Mouse (Mus musculus): ENCODE measurements around the gene Ift74.
A peak's percentile ranks its signal among the peaks of the same experiment; 100 is the strongest.
"Not testable (repeated sequence)": the region's sequence is repeated elsewhere in the genome, so short reads cannot be mapped to it uniquely, and the experiment has no call there.

Gene Ift74

DNA sequence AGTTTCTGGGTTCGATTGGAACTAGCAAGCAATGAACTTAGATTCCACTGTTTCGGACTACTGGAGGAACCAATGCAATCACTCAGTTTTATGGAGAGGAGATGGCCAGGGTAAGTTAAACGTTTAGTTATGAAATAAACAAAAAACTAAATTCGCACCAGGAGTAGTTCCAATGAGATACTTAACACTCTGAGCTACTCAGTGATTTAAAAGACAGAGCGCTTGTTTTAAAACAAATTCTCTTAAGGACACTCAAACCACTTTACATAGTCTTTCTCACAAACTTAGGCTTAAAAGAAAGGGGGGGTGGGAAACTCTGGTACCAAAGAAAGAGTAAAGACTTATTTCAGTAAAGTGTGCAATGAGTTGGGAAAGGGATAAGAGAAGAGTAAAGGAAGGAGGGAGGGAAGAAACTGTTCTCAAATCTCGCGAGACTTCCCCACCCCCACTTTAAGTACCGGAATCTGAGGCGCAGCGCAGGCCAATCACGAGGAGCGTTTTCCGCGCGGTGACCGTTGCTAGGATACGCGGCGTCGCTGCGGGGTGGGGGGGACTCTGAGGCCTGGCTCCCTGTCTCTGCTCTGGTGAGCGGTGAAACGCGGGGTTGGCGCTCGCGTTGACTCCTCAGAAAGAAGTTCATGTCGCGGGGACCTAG is at the start of gene Ift74:
TSS of gene Ift74 (plus strand) at position 520 of the 655 bp plus-strand sequence.
- peak; percentile 69 for DNase-seq (ENCODE audit: low spot score)

GRCm38 (mm10) chr4:94572677-94573076 is 41.6 kb upstream of the Ift74 start:
- no peak for DNase-seq (ENCODE audit: low spot score)

DNA sequence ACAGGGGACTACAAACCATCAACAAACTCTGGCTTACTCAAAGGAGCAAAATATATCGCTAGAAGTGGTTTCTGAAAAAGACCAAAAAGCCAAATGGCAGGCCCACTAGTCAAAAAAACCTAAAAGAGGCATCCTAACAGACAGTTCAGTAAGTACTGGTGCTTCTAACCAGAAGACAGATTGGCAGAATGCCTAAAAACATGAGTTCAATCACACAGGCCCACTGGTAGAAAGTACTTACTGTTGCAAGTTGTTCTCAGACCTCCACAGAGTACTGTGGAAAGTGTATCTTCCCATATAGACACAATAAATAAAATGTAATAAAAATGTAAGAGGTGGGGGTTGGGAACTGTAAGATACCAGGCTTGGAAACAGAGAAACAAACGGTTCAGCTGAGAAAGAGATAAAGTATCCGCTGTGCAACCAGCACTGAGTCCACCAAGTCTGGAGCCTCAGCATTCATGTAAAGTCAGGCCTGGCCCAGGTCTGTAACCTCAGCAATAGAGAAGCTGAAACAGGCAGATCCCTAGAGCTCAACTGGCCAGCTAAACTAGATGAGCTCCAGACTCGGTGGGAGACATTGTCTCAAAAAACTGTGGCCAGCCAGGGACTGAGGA is 22.4 kb upstream of the Ift74 start:
- DNase-seq (ENCODE audit: low spot score): no peak

DNA sequence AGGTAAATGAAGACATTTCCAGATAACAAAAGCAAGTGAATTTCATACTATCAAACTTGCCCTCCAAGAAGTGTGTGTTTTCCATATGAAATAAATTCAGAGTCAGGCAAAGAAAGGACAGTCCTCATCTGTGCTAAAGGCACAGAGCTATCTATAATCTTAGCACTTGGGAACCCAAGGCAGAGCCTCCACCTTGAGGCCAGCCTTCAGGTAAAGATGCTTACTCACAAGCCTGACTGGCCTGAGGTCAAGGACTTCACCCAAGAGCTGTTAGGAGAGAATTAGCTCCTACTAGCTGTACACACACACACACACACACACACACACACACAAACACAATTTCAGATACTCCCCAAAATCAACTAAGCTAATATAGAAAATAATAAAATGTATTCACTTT is 21.6 kb upstream of the Ift74 start:
- no peak for DNase-seq (ENCODE audit: low spot score)

DNA sequence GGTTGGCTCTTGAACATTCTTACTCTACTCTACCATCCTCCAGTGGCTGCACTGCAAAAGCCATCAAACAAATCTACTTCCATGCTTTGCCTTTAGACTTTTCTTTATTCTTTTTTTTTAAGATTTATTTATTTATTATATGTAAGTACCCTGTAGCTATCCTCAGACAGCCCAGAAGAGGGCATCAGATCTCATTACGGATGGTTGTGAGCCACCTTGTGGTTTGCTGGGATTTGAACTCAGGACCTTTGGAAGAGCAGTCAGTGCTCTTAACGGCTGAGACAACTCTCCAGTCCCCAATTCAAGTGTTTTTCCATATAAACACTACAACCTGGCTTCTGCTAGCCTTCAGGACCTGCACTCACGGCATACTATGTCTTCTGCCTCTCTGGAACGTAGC is 12.9 kb upstream of the Ift74 start:
- DNase-seq (ENCODE audit: low spot score): no peak

DNA sequence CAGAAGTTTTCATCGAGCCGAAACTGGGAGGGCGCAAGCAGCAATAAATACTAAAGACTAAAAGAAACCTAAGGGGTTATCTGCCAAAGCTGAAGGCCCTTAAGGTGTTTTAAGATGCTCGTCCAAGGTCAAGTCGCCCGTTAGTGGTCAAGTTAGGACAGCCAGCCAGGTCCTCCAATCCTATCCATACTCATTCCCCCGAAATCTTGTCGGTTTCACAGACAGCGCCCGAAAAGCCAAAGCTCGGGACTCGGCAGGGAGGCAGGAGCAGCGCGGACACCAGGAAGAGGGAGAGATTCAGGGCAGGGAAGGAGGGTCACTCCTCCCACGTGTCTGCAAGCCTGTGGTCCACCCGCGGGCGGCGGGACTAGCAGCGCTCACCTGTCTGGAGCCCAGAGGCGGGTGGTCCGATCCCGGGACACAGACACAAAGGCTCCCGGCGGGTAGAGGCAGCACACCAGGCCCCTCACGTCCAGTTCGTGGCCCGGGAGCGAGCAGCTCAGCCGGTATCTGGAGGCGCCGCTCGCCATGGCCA is 11.7 kb upstream of the Ift74 start:
- peak; percentile 10 for DNase-seq (ENCODE audit: low spot score)

DNA sequence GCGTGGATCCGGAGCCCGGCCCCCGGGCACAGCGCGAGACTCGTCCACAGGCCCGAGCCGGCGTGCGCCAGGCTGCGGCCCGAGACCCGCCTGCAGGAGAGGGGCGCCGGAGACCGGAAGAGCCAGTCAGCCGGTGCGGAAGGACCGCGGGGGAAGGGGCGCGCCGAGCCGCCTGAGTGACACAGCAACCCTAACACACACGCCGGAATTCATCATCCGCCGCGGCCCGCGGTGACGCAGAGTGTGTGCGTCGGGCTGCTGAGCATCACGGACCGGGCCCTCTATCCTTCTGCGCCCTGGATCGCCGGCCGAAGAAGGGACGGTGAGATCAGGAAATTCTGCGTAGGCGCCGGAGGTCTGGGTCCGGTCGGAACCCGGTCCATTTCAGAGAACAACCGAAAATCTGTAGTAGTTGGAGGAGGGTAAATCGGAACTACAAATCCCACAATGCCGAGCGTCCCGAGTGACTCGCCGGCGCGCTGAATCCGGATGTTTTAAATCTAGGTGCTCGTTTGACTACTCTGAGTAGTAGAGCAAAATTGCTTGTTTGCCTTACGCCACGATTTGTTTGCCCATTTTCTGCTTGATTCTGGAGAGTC is 11.2 kb upstream of the Ift74 start, which contains the start of gene Plaa:
TSS of gene Plaa (minus strand) at position 214 of the 599 bp plus-strand sequence.
- DNase-seq (ENCODE audit: low spot score): peak; percentile 66

DNA sequence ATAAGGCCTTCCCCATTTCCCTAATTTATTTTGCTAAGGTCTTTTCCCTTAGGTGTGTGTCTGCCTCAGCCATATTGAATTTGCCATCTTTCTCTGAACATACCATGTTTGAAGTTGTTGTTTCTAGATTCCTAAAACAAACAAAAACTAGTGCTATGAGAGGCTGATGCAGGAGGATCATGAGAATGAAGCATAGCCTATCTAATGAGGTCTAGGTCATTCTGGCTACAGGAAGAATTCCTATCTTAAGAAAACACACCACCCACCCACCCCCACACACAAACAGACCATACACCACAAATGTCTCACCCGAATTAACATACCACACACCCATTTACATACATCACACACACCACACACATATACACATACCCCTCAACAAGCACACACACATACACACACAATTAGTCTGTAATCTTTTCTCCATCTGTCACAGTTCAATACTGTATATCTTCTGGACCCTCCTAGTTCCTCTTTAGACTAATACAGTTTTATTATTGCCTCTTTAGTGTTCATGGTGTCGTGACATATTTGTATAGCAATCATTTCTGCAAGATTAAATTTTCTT is 9.8 kb upstream of the Ift74 start:
- no peak for DNase-seq (ENCODE audit: low spot score)

DNA sequence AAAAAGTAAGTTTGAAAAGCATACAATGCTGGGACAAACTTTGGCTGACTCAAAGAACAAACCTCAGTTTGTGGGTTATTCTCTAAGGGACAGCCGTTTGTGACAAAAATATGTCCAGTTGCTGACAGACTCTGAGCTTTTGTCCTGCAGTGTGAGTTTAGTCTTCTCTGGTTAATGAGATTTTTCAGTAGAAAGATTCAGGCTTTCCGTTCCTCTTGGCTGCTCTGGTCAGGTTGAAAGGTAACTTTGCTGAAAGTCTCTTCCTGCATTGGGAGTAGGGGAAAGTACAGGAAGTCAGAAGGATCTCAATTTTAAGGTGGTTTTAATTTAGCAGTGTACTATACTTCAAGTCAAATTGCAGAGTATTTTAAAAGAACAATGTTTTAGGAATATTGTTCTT is 8.7 kb upstream of the Ift74 start:
- DNase-seq (ENCODE audit: low spot score): no peak

DNA sequence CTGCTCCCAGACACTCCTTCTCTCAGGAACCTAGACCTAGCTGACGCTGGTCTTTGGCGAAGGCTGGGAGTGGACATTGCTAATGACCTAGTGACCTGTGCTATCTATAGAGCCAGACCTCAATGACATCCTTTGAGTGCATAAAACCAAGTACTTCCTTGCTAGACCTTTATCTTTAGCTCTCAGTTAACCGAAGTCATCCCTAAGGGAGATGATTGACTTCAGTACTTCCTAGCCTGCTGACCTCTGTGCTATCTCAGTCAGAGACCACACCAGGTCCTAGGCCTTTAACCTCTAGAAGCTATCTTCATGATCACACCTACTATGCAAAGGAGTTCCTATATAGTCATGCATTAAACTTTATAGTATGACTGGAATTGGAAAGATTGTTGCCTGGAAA is 4.0 kb upstream of the Ift74 start:
- DNase-seq (ENCODE audit: low spot score): no peak

DNA sequence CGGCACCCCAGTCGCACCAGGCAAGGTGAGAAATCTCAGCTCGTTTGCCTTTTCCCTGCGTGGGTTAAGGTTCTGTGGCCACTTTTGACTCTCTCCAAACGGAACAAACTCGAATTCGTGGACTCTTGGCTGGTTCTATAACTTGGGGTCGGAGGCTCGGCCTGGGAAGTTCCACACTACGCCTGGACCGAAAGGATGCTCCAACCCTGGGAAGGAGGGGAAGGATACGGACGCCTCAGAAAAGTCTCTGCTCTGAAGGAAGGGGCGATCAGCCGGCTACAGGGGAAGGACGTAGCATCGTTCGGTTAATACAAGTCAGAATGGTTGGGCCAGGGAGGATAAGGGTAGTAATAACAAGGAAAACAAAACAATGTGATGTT is 326 bp downstream of the Ift74 start:
- no peak for DNase-seq (ENCODE audit: low spot score)

DNA sequence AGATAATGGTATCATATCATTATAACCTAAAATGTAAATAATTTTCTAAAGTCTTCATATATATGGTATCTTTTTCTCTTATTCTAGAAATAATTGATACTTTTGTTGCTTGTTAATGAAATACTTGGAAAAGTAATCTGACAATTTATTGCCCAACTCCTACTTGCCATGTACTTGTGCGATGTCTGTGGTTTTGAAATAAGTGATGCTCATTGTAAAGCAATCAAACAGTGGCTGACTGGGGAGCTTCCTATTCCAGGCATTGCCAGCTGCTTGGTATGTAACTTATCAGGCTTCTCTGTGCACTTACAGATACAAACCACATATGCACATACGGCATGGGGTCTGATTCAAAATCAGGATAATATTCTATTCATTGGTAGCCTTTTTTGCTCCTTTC is 5.8 kb downstream of the Ift74 start:
- no peak for DNase-seq (ENCODE audit: low spot score)

- no peak for DNase-seq (ENCODE audit: low spot score)
These were observed 28.9 kb downstream of the Ift74 start for GRCm38 (mm10) chr4:94643141-94643540.

- no peak for DNase-seq (ENCODE audit: low spot score)
These were observed 35.6 kb downstream of the Ift74 start, which contains the start of gene Lrrc19 for GRCm38 (mm10) chr4:94649920-94650319. Lrrc19 (minus strand) TSS chr4:94650144.

DNA sequence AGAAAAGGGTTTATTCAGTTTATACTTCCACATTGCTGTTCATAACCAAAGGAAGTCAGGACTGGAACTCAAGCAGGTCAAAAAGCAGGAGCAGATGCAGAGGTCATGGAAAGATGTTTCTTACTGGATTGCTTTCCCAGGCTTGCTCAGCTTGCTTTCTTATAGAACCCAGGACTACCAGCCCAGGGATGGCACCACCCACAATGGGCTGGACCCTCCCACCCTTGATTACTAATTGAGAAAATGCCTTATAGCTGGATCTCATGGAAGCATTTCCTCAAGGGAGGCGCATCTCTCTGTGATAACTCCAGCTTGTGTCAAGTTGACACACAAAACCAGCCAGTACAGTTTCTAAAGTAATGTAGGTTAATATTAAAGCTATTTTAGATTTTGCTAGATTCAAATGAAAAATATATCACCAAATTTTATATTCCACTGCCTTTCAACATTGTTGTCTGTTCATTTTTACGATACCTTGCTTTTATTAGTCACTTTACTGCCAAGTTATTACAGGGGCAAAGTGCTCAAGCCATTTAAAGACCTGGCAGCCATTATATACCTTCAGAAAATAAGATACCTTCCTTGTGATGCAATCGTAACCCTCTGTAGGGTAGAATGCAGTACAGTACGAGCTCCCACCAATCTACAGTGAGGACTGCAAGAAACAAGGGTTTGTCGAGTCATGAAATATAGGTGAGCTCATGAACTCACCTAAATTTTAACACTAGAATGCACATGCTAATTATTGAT is 36.3 kb downstream of the Ift74 start:
- not testable (repeated sequence) for DNase-seq (ENCODE audit: low spot score)

DNA sequence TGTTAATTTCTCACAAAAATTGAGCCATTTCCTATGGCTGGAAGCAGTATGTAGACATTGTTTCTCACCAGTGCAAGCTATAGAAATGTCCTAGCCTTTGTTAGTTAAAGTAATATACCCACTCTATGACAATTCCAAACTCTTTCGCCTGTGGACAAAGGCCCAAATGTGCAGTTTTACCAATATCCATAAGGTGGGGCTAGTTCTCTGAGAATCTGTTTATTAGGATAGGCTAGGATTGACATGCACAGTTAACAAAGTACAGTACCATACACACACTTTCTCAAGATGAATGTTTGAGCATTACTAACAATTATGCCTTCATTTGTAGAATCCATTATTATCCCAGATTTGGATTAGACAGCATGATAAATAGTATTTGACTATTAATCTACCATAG is 55.4 kb downstream of the Ift74 start:
- no peak for DNase-seq (ENCODE audit: low spot score)

GRCm38 (mm10) chr4:94680662-94681061 is 66.4 kb downstream of the Ift74 start:
- DNase-seq (ENCODE audit: low spot score): no peak

- no peak for DNase-seq (ENCODE audit: low spot score)
These were observed 66.9 kb downstream of the Ift74 start for GRCm38 (mm10) chr4:94681181-94681580.

- DNase-seq (ENCODE audit: low spot score): no peak
These were observed 67.7 kb downstream of the Ift74 start for GRCm38 (mm10) chr4:94682029-94682428.

DNA sequence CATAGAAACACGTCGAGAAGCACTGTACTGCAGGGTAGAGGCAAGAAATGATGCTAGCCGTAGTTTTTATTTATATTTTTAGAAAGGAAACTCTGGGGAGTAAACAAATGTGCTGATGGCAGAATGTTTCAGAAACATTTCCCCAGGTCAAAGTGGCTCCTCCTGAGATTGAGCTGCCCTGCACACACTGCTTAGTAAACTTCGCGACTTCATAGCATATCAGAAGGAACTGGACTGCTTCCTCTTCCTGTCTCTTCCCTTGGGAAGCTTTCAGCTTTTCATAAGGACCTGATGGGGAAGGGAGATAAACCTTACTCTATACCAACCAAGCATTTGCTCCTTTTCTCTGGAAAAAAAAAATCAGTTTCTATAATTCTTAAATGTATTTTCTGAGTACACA is 69.0 kb downstream of the Ift74 start:
- no peak for DNase-seq (ENCODE audit: low spot score)

DNA sequence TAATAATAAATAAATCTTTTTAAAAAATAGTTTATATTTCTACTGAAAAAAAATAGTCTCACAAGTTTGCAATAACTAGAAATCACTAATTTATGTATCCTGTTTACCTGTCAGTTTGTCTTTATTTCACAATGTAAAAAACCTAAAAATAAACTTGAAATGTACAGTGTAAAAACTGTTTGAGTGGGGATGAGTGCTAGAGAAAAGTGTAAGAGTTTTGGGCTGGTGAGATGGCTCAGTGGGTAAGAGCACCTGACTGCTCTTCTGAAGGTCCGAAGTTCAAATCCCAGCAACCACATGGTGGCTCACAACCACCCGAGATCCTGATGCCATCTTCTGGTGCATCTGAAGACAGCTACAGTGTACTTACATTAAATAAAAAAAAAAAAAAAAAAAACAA is 75.5 kb downstream of the Ift74 start:
- not testable (repeated sequence) for DNase-seq (ENCODE audit: low spot score)

- no peak for DNase-seq (ENCODE audit: low spot score)
These were observed 76.8 kb downstream of the Ift74 start for GRCm38 (mm10) chr4:94691078-94691477.
